Mouse (Mus musculus): ENCODE measurements at regions not wholly inside any gene's neighbourhood (a gene's known extent, or its start where the extent isn't known, plus 50 kb on each side); places are given as distances from the start of the nearest gene placed in this dataset.

- intact Hi-C loops (cut with DNase I) = no loop called here
- no peak for TF ChIP-seq CTCF (IDR thresholded peaks at IDR 0.05)
- Histone ChIP-seq H3K4me3 (no peak overlapping the region), H3K27ac (no peak overlapping the region)
- no peak for DNase-seq (ENCODE audit: extremely low spot score in 1 of 2, low spot score in 2 of 2)
Measured at GRCm38 (mm10) chr5:41048515-41048914, 659.4 kb downstream of the Rab28 start.

- no peak overlapping the region for H3K4me3 ChIP-seq
- DNase-seq (ENCODE audit: extremely low spot score in 1 of 2, low spot score in 2 of 2) = no peak
- intact Hi-C loops (cut with DNase I) = loop anchor here (2.0 kb wide), 1 partner anchor 38 kb away; no protein-coding TSS in a partner anchor
- TF ChIP-seq CTCF (IDR thresholded peaks at IDR 0.05) = no peak
- H3K27ac ChIP-seq = no peak overlapping the region
Measured at GRCm38 (mm10) chr5:41045221-41045620, 662.7 kb downstream of the Rab28 start.

- TF ChIP-seq CTCF (IDR thresholded peaks at IDR 0.05) = peak; percentile 86
- H3K4me3 ChIP-seq = no peak overlapping the region
- H3K27ac ChIP-seq = no peak overlapping the region
- peak; percentile 73 to 74 for DNase-seq (ENCODE audit: extremely low spot score in 1 of 2, low spot score in 2 of 2)
- intact Hi-C loops (cut with DNase I) = loop anchor here (2.0 kb wide), 1 partner anchor 38 kb away; no protein-coding TSS in a partner anchor
Measured at GRCm38 (mm10) chr5:41044465-41044864, 663.5 kb downstream of the Rab28 start.

DNA sequence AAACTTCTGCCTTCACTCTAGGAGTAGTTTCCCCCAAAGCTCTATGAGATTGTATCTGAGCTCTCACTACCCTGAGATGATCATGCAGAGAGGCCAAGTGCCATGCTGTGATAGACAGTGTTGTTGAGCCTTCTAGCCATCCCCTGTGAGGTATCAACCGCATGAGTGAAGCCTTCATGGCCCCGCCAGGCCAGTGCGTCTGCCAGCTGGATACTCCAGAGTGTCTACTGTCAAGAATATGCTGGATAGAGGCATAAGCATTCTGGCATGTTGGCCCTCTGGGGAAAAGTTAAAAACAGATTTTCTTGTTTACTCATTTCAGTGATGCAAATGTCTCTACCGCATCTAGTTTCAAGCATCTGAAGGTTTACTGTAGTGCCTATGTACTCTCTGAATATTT lies 669.2 kb downstream of the Rab28 start:
- TF ChIP-seq CTCF (IDR thresholded peaks at IDR 0.05) = no peak
- intact Hi-C loops (cut with DNase I) = no loop called here
- no peak overlapping the region for H3K27ac ChIP-seq
- H3K4me3 ChIP-seq = no peak overlapping the region
- DNase-seq (ENCODE audit: extremely low spot score in 1 of 2, low spot score in 2 of 2) = no peak

- intact Hi-C loops (cut with DNase I) = loop anchor here (2.0 kb wide), 1 partner anchor 38 kb away; no protein-coding TSS in a partner anchor
- DNase-seq (ENCODE audit: extremely low spot score in 1 of 2, low spot score in 2 of 2) = peak in 1 of 2 experiments; percentile 13
- Histone ChIP-seq H3K4me3 (no peak overlapping the region), H3K27ac (no peak overlapping the region)
- TF ChIP-seq CTCF (IDR thresholded peaks at IDR 0.05) = peak; percentile 64
Measured at GRCm38 (mm10) chr5:41006692-41007091, 701.3 kb downstream of the Rab28 start.

GRCm38 (mm10) chr5:40986562-40986961 lies 721.4 kb downstream of the Rab28 start:
- no peak for DNase-seq (ENCODE audit: extremely low spot score in 1 of 2, low spot score in 2 of 2)
- Histone ChIP-seq H3K27ac (no peak overlapping the region), H3K4me3 (no peak overlapping the region)
- intact Hi-C loops (cut with DNase I) = no loop called here
- no peak for TF ChIP-seq CTCF (IDR thresholded peaks at IDR 0.05)

GRCm38 (mm10) chr5:40974892-40975291 lies 733.1 kb downstream of the Rab28 start:
- Histone ChIP-seq H3K4me3 (no peak overlapping the region), H3K27ac (no peak overlapping the region)
- DNase-seq (ENCODE audit: extremely low spot score in 1 of 2, low spot score in 2 of 2) = no peak
- TF ChIP-seq CTCF (IDR thresholded peaks at IDR 0.05) = no peak
- intact Hi-C loops (cut with DNase I) = no loop called here

DNA sequence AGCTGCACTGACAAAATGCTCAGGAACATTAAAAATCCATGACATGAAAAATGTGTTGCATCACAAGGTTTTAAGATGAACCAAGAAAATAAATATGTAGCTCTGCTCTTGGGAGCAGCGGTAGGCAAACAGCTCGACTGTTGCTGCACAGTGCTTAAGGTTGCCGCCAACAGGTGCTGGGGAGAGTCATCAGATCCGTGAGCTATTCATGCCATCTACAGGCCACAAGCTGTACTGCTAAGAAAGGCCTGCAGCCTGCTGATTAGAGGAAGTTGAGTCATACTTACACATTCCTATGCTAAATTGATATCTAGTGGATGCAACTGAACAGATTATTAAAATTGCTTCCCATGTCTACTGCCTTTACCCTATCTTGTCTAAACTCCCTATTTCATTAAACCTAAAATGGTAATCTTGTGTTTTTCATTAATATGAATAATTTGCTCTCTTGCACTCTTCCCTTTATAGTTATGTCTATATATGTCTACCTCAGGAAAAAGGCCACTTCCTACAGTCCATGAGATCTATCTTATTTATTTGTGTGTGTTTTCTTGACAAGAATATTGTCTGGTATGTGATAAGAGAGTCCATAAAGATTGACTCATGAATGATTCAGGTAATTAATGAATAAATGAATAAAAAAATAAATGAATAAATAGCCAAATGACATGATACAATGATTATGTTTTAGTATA lies 754.9 kb downstream of the Rab28 start:
- Histone ChIP-seq H3K4me3 (no peak overlapping the region), H3K27ac (no peak overlapping the region)
- TF ChIP-seq CTCF (IDR thresholded peaks at IDR 0.05) = peak; percentile 87
- intact Hi-C loops (cut with DNase I) = loop anchor here (1.0 to 10.0 kb wide), 5 partner anchors 671 to 1308 kb away; no protein-coding TSS in a partner anchor
- peak; percentile 73 to 75 for DNase-seq (ENCODE audit: extremely low spot score in 1 of 2, low spot score in 2 of 2)

GRCm38 (mm10) chr5:40929127-40929526 lies 778.8 kb downstream of the Rab28 start:
- TF ChIP-seq CTCF (IDR thresholded peaks at IDR 0.05) = no peak
- H3K27ac ChIP-seq = peak overlapping the region; percentile 80

GRCm38 (mm10) chr5:40920920-40921319 lies 787.0 kb downstream of the Rab28 start:
- intact Hi-C loops (cut with DNase I) = loop anchor here (10.0 kb wide), 1 partner anchor 186 kb away; no protein-coding TSS in a partner anchor
- H3K4me3 ChIP-seq = no peak overlapping the region
- DNase-seq (ENCODE audit: extremely low spot score in 1 of 2, low spot score in 2 of 2) = no peak
- H3K27ac ChIP-seq = no peak overlapping the region
- no peak for TF ChIP-seq CTCF (IDR thresholded peaks at IDR 0.05)

More at GRCm38 (mm10) chr5:40929127-40929526, 778.8 kb downstream of the Rab28 start:
- no peak overlapping the region for H3K4me3 ChIP-seq
- intact Hi-C loops (cut with DNase I) = loop anchor here (5.0 to 10.0 kb wide), 3 partner anchors 194 to 527 kb away; no protein-coding TSS in a partner anchor
- DNase-seq (ENCODE audit: extremely low spot score in 1 of 2, low spot score in 2 of 2) = peak in 1 of 2 experiments; percentile 11

DNA sequence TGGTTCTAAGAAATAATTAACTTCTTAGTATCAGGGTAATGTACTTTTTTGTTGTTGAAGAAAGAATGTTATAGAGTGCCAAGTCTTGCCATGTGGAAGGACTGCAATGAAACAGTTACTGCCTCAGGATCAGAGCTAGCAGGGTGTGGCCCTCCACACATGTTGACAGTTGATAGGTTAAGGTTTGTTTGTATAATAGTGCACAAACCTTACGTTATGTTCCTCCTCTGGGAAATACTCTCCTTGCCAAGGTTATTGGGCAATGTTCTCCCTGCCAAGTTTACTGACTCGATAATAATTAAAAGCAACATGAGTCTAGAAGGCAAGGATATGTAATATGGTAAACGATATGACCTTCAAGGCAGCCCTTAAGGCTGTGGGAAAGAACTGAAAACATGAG lies 799.2 kb downstream of the Rab28 start:
- Histone ChIP-seq H3K4me3 (no peak overlapping the region), H3K27ac (no peak overlapping the region)
- DNase-seq (ENCODE audit: extremely low spot score in 1 of 2, low spot score in 2 of 2) = no peak
- intact Hi-C loops (cut with DNase I) = no loop called here
- no peak for TF ChIP-seq CTCF (IDR thresholded peaks at IDR 0.05)

GRCm38 (mm10) chr5:40901742-40902141 lies 806.2 kb downstream of the Rab28 start:
- Histone ChIP-seq H3K4me3 (no peak overlapping the region), H3K27ac (peak overlapping the region; percentile 3; the same call in 1 of the 2 replicates)
- no peak for DNase-seq (ENCODE audit: extremely low spot score in 1 of 2, low spot score in 2 of 2)
- intact Hi-C loops (cut with DNase I) = no loop called here
- TF ChIP-seq CTCF (IDR thresholded peaks at IDR 0.05) = no peak

DNA sequence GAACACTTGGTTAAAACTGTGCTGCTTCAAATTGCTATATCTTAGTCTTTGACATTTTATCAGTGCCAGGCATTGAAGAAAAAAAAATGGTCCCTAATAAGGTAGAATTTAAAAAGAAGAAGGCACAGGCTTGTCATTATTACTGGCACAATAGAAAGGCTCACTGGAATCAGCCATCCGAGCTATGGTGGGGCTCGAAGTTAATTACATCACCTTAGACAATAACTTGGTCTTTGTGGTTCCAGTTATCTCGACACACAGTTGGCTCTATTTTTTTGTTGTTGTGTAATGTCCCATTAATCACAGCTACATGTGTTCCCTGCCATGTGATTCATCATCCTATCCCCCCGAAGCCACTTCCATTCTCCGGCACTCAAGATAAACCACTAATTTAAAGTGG lies 825.1 kb downstream of the Rab28 start:
- H3K27ac ChIP-seq = no peak overlapping the region
- no peak for DNase-seq (ENCODE audit: extremely low spot score in 1 of 2, low spot score in 2 of 2)
- no peak for TF ChIP-seq CTCF (IDR thresholded peaks at IDR 0.05)
- intact Hi-C loops (cut with DNase I) = no loop called here
- H3K4me3 ChIP-seq = no peak overlapping the region
